22 mouse cellular contexts compared by ENCODE assay signal in genomic region chr19:6820538-6821195, GRCm38 (mm10).
"Had no signal": no experiment of that assay in that cellular context is flagged by ENCODE, and none has a peak within 500 bp of the region (broad histone marks: within the 10 kb centered on the region; RNA-seq: fewer than 3 reads in every experiment).

No protein-coding gene starts in this region.

- H3K4me1 ChIP-seq: neural tube, embryonic 13.5 days; neural tube, embryonic 15.5 days had no signal

- H3K9me3 ChIP-seq: liver, embryonic 15.5 days; lung, embryonic 15.5 days; midbrain, embryonic 12.5 days; neural tube, embryonic 13.5 days; neural tube, embryonic 15.5 days had no signal

- H3K4me2 ChIP-seq: liver, embryonic 15.5 days; lung, embryonic 15.5 days; midbrain, embryonic 12.5 days; neural tube, embryonic 13.5 days; neural tube, embryonic 15.5 days had no signal

- H3K27me3 ChIP-seq: liver, embryonic 15.5 days; lung, embryonic 15.5 days; neural tube, embryonic 15.5 days had no signal

- H3K27ac ChIP-seq: liver, embryonic 15.5 days; lung, embryonic 15.5 days; midbrain, embryonic 10.5 days; midbrain, embryonic 12.5 days; neural tube, embryonic 13.5 days; neural tube, embryonic 15.5 days had no signal

- DNase-seq: liver, postnatal 0 days; lung, adult 2 months; lung, postnatal 14 days; lung, postnatal 4 days; midbrain, embryonic 14.5 days; retina, postnatal 1 day; right cerebral cortex, adult 18-20 months; right cerebral cortex, postnatal 25 days; right cerebral cortex, postnatal 4 days; spleen, adult 18-20 months; thymus, adult 2 months; thymus, postnatal 14 days; thymus, postnatal 36 days had no signal

- ATAC-seq: liver, postnatal 0 days; lung, postnatal 0 days; midbrain, embryonic 16.5 days had no signal

- H3K9ac ChIP-seq: liver, embryonic 15.5 days; liver, postnatal 0 days; lung, embryonic 15.5 days; midbrain, embryonic 12.5 days; neural tube, embryonic 13.5 days; neural tube, embryonic 15.5 days had no signal

- H3K36me3 ChIP-seq: liver, embryonic 15.5 days; lung, embryonic 15.5 days; midbrain, embryonic 10.5 days; midbrain, embryonic 12.5 days; neural tube, embryonic 13.5 days; neural tube, embryonic 15.5 days had no signal

- H3K4me3 ChIP-seq: liver, embryonic 15.5 days; lung, embryonic 15.5 days; midbrain, embryonic 10.5 days; midbrain, embryonic 12.5 days; myocyte; neural tube, embryonic 13.5 days; neural tube, embryonic 15.5 days had no signal
